Mouse (Mus musculus): Measurements from ENCODE around the gene Yif1a. TPM values are rescaled to one million over a fixed set of nuclear protein-coding genes. Genes with fewer than 3 reads are reported as not detected.

Gene Yif1a
- 86.1 TPM for polyA plus RNA-seq (2017; shearing (Covaris generic))

GRCm38 (mm10) chr19:5087884-5088728, at the start of gene Yif1a:
TSS of gene Yif1a (plus strand) at chr19:5088538.

DNA sequence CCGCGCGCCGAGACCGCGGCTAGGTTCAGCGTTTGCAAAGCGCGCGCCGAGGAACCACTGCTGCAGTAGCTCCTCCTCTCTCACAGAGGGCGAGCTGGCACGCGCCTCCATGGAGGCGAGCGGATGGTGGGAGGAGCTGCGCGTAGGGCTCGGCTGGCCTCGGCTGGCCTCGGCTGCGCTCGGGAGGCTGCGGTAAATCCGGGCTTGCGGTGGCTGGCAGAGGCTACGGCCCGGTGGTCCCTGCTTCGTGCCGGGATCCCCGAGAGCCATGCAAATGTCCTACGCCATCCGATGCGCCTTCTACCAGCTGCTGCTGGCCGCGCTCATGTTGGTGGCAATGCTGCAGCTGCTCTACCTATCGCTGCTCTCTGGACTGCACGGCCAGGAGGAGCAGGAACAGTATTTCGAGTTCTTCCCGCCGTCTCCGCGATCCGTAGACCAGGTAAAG, 49.6 kb upstream of the Yif1a start, which contains the start of the genes B4gat1 and AC124502.3:
Gene B4gat1, plus strand, starts transcription at position 118 of the 448 bp plus-strand sequence.
Gene AC124502.3, plus strand, starts transcription at position 183 of the 448 bp plus-strand sequence.

GRCm38 (mm10) chr19:5040862-5041523, 47.3 kb upstream of the Yif1a start, which contains the start of gene Brms1:
TSS of gene Brms1 (plus strand) at chr19:5041354.

DNA sequence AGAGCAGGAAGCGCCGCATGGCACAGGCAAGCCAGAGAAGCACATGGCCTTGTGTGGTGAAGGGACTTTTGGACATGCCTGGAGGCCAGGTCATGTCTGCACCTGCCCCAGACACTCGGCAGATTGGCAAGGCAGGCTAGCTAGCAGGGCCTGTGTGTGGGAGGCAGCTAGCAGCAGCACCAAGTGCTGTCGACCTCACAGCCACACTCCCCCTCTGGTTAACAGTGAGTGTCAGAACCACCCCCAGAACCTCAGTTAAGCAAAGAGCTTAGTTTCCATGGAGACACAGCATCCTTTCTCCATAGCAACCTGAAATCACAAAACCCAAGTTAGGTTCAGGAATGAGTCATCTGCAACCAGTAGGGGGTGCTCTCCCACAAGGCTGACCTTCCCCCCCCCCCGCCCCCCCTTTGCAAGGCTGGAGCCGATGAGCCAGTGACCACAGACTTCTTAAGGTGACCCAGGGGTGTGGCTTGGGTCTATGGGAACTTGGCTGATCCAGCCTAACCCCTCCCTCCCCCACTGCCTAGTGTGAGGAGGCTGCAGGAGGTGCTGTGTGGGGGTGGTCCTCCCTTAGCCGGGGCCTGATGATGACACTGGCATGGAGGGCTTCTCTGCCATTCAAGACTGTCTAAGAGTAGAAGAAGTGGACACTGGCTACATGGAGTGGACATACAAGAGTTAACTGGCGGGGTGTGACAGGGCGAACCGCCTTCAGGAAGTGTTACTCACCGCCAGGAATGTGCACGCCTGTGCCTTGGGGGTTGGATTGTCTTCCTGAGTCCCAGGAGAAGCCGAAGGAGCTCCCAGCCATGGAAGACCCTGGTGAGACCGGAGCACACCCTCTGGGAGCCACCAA, 38.1 kb upstream of the Yif1a start, which contains the start of gene Rin1:
Gene Rin1, plus strand, starts transcription at position 435 of the 859 bp plus-strand sequence.

DNA sequence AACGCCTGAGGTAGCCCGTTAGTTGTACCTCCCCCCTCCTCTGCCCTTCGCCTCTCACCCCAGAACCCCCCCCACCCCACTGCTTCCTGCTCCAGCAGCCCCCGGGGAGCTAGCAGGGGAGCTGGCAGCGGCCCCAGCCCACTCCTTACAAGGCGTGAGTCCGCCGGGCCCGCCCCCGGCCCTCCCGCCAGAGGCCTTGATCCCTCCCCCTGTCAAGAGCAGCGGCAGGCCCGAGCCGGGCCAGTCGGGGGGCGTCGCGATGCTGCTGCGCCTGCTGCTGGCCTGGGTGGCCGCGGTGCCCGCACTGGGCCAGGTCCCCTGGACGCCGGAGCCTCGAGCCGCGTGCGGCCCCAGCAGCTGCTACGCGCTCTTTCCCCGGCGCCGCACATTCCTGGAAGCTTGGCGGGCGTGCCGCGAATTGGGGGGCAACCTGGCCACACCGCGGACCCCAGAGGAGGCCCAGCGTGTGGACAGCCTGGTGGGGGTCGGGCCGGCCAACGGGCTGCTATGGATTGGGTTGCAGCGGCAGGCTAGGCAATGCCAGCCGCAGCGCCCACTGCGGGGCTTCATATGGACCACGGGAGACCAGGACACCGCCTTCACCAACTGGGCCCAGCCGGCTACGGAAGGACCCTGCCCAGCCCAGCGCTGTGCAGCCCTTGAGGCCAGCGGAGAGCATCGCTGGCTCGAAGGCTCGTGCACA, 20.3 kb upstream of the Yif1a start, which contains the start of gene Cd248:
Gene Cd248, plus strand, starts transcription at position 212 of the 703 bp plus-strand sequence.

GRCm38 (mm10) chr19:5085145-5085863, 3.0 kb upstream of the Yif1a start, which contains the start of gene Tmem151a:
TSS of gene Tmem151a (minus strand) at chr19:5085531.

DNA sequence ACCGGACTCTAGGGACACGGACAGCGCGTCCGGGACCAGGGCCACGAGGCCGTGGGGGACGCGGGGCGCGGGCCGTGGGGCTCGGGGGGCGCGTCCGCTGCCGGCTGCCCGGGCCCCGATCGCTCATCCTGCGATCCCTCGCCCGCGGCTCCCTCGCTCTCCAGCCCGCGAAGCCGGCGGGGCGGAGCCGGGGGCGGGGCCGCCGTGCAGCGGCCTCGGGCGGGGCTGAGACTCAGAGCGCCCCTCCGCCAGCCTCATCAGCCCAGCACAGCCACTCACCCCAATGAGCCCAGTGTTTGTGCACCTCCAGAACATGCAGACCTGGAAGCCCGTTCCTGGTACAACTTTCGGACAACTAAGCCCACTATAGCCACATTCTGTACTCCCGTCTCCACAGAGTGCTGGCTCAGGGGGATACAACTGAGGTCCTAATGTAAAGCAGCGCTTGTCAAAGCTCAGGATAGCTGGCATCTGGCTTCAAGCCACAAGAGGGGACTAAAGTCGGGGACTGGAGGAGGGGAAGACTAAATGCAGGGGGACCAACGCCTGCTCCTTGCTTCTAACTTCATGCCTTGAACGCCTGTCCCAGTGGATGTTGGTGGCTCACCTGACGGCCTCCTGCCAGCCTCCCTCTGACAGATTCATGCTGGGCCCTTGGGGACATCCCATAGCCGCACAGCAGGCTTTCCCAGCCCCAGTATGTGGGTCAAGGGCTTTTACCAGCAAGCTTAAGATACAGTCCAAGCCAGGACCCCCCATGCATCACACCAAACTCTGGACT, 10.2 kb downstream of the Yif1a start, which contains the start of gene Cnih2:
Gene Cnih2, minus strand, starts transcription at position 159 of the 781 bp plus-strand sequence.

DNA sequence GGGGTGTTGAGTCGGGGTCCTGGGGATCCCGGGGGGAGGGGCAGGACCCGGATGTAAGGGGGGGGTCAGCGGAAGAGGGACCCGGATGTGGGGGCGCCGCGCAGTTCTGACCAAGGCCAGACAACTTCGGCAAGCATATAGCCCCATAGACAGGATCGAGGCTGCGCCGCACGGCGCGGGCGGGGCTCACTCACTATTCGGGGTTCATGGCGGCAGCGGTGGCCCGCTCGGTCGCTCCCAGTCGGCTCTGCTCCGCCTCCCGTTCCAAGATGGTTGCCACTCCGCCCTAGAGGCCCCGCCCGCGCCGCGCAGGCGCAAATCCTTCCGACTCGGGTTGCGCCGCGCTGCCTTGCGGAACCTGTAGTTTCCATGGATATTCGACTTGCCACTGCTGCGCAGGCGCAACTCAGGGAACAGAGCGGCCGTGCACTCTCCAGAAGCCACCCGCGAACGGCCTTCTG, 18.4 kb downstream of the Yif1a start, which contains the start of gene Rab1b:
Gene Rab1b, minus strand, starts transcription at position 342 of the 461 bp plus-strand sequence.

DNA sequence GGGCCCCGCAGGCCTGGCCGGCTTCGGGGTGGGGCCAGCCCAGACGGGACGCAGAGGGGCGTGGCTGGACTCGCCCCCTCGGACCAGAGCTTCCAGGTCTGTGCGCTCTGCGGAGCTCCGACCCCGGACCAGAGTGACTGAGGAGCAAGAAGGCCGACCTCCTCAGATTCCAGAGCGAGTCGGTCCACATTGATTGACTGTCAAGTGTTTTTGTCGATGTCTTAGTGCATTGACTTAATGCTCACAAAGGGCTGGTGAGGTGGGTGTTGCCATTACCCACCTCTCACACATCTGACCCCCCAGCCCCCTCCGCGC, 30.0 kb downstream of the Yif1a start, which contains the start of gene Klc2:
Gene Klc2, minus strand, starts transcription at position 177 of the 315 bp plus-strand sequence.

Other genes starting within 250 kb of the Yif1a start
- 165 TPM for gene Ccs, start 249.2 kb upstream of the Yif1a start, polyA plus RNA-seq (2017; shearing (Covaris generic))
- 0.09 TPM for gene Ccdc87, start 249.2 kb upstream of the Yif1a start, polyA plus RNA-seq (2017; shearing (Covaris generic))
- gene Ctsf, start 233.4 kb upstream of the Yif1a start, polyA plus RNA-seq (2017; shearing (Covaris generic)) = 4.7 TPM
- 0.12 TPM for gene Actn3, start 210.6 kb upstream of the Yif1a start, polyA plus RNA-seq (2017; shearing (Covaris generic))
- 5.9 TPM for gene Zdhhc24, start 209.9 kb upstream of the Yif1a start, polyA plus RNA-seq (2017; shearing (Covaris generic))
- gene Bbs1, start 181.9 kb upstream of the Yif1a start, polyA plus RNA-seq (2017; shearing (Covaris generic)) = 0.76 TPM
- 136 TPM for gene Dpp3, start 160.3 kb upstream of the Yif1a start, polyA plus RNA-seq (2017; shearing (Covaris generic))
- 0.53 TPM for gene Peli3, start 145.4 kb upstream of the Yif1a start, polyA plus RNA-seq (2017; shearing (Covaris generic))
- 80.2 TPM for gene Mrpl11, start 126.4 kb upstream of the Yif1a start, polyA plus RNA-seq (2017; shearing (Covaris generic))
- gene Npas4, start 98.2 kb upstream of the Yif1a start, polyA plus RNA-seq (2017; shearing (Covaris generic)) = 1.1 TPM
- 2.7 TPM for gene Slc29a2, start 64.7 kb upstream of the Yif1a start, polyA plus RNA-seq (2017; shearing (Covaris generic))
- 17.2 TPM for gene B4gat1, start 49.7 kb upstream of the Yif1a start, polyA plus RNA-seq (2017; shearing (Covaris generic))
- gene AC124502.3, start 49.6 kb upstream of the Yif1a start, polyA plus RNA-seq (2017; shearing (Covaris generic)) = 1.9 TPM
- 109 TPM for gene Brms1, start 47.2 kb upstream of the Yif1a start, polyA plus RNA-seq (2017; shearing (Covaris generic))
- 0.30 TPM for gene Rin1, start 38.1 kb upstream of the Yif1a start, polyA plus RNA-seq (2017; shearing (Covaris generic))
- gene Cd248, start 20.5 kb upstream of the Yif1a start, polyA plus RNA-seq (2017; shearing (Covaris generic)) = not detected
- not detected for gene Tmem151a, start 3.0 kb upstream of the Yif1a start, polyA plus RNA-seq (2017; shearing (Covaris generic))
- gene Cnih2, start 10.0 kb downstream of the Yif1a start, polyA plus RNA-seq (2017; shearing (Covaris generic)) = 1.5 TPM
- gene Rab1b, start 18.5 kb downstream of the Yif1a start, polyA plus RNA-seq (2017; shearing (Covaris generic)) = 267 TPM
- gene Klc2, start 30.0 kb downstream of the Yif1a start, polyA plus RNA-seq (2017; shearing (Covaris generic)) = 5.4 TPM
- gene Pacs1, start 184.6 kb downstream of the Yif1a start, polyA plus RNA-seq (2017; shearing (Covaris generic)) = 15.1 TPM
- gene Sf3b2, start 206.9 kb downstream of the Yif1a start, polyA plus RNA-seq (2017; shearing (Covaris generic)) = 449 TPM
- gene Gal3st3, start 209.8 kb downstream of the Yif1a start, polyA plus RNA-seq (2017; shearing (Covaris generic)) = not detected
- not detected for gene Catsper1, start 247.2 kb downstream of the Yif1a start, polyA plus RNA-seq (2017; shearing (Covaris generic))